Mouse (Mus musculus) midbrain, postnatal 0 days (tissue): ENCODE measurements around the gene Sirt1. TPM values are rescaled to one million over a fixed set of nuclear protein-coding genes. Genes with fewer than 3 reads are reported as not detected.
"Not testable (repeated sequence)": the region's sequence is repeated elsewhere in the genome, so short reads cannot be mapped to it uniquely, and the experiment has no call there.

Source experiments
- ATAC-seq: fragments of 200-750 bp; cut with Nextera tagmentation; 2 replicates; pipeline ENCODE4 v1.8.0; 2017; ENCODE audit warnings: moderate number of reproducible peaks, mild to moderate bottlenecking, moderate TSS enrichment, moderate library complexity; ENCODE audit not compliant: low FRiP score
- DNase-seq: peaks from one replicate; pipeline ENCODE4 v3.0.0-alpha.2; 2015; ENCODE audit warnings: low spot score
- H3K27ac ChIP-seq: fragments of 300-500 bp; sonication (generic); 2 replicates; pipeline ENCODE4 v1.5.1; 2014; ENCODE audit warnings: low read depth, mild to moderate bottlenecking, low read length, mixed read lengths
- H3K27me3 ChIP-seq: fragments of 300-500 bp; sonication (generic); 2 replicates; pipeline ENCODE4 v1.6.1; 2014; ENCODE audit warnings: low read length, control low read depth, mixed read lengths; ENCODE audit not compliant: insufficient read depth
- H3K36me3 ChIP-seq: fragments of 300-500 bp; sonication (generic); 2 replicates; pipeline ENCODE4 v1.6.1; 2014; ENCODE audit warnings: low read length, control low read depth, mixed read lengths; ENCODE audit not compliant: insufficient read depth
- H3K4me1 ChIP-seq: fragments of 300-500 bp; sonication (generic); 2 replicates; pipeline ENCODE4 v1.6.1; 2014; ENCODE audit warnings: mild to moderate bottlenecking, control low read depth, antibody characterized with exemption, low read length, mixed read lengths; ENCODE audit not compliant: insufficient read depth
- H3K4me2 ChIP-seq: fragments of 300-500 bp; sonication (generic); 2 replicates; pipeline ENCODE4 v1.6.1; 2014; ENCODE audit warnings: low read depth, mild to moderate bottlenecking, low read length, mixed read lengths; ENCODE audit not compliant: poor library complexity, severe bottlenecking
- H3K4me3 ChIP-seq: fragments of 300-500 bp; sonication (generic); 2 replicates; pipeline ENCODE4 v1.5.1; 2014; ENCODE audit warnings: low read depth, mild to moderate bottlenecking, low read length, moderate library complexity
- H3K9ac ChIP-seq: fragments of 300-500 bp; sonication (generic); replicated peaks from 2 replicates; pipeline ENCODE4 v1.6.1; 2014; ENCODE audit warnings: mild to moderate bottlenecking, low read length, moderate library complexity, mixed read lengths; ENCODE audit not compliant: poor library complexity, severe bottlenecking
- H3K9me3 ChIP-seq: fragments of 300-500 bp; sonication (generic); 2 replicates; pipeline ENCODE4 v1.6.1; 2016; ENCODE audit warnings: low read length, control low read depth
- CTCF ChIP-seq: IDR thresholded peaks from 2 replicates; pipeline ENCODE4 v1.5.1; 2016; ENCODE audit warnings: antibody characterized with exemption, mild to moderate bottlenecking
- WGBS: fragments of 180-500 bp; shearing (Covaris S2); extraction: QIAGEN DNeasy Blood & Tissue Kit; methylation state at CpG from one replicate; pipeline ENCODE4 v1.1.7; 2014; 5-methylcytosine and 5-hydroxymethylcytosine counted together
- polyA plus RNA-seq: library from polyadenylated mRNA; unstranded; fragments of >200 nt; fragmentation: Nextera tagmentation; extraction: Ambion mirVana; gene quantifications from 2 replicates; pipeline ENCODE4 v1.2.1, GENCODE M21; 2015
- total RNA-seq: library from RNA; depleted of rRNA; stranded (reverse); fragments of >200 nt; gene quantifications from 2 replicates; pipeline ENCODE4 v1.2.3, GENCODE M21; 2014

Gene Sirt1
- total and polyA plus RNA-seq, 2 experiments from 2014 or later, result 3.5 to 23.3 TPM

- Histone ChIP-seq H3K4me2 (no peak overlapping the region), H3K27me3 (no peaks in the 10 kb centered on the region), H3K27ac (no peak overlapping the region), H3K4me1 (no peaks in the 10 kb centered on the region), H3K9ac (no peak overlapping the region), H3K9me3 (no peaks in the 10 kb centered on the region), H3K4me3 (no peak overlapping the region), H3K36me3 (no peaks in the 10 kb centered on the region)
- DNase-seq, result no peak
- 92% methylated on average over 5 of the region's 5 CpGs for WGBS
- no peak for ATAC-seq
- TF ChIP-seq CTCF, result no peak
Observed at GRCm38 (mm10) chr10:63402731-63403504, 21.4 kb upstream of the Sirt1 start.

- Histone ChIP-seq H3K4me1 (no peaks in the 10 kb centered on the region), H3K9ac (no peak overlapping the region), H3K4me3 (no peak overlapping the region), H3K4me2 (no peak overlapping the region), H3K27ac (no peak overlapping the region), H3K36me3 (no peaks in the 10 kb centered on the region), H3K9me3 (no peaks in the 10 kb centered on the region), H3K27me3 (no peaks in the 10 kb centered on the region)
- DNase-seq, result no peak
- WGBS, result 90% methylated on average over 10 of the region's 10 CpGs
- no peak for TF ChIP-seq CTCF
- no peak for ATAC-seq
Observed at GRCm38 (mm10) chr10:63396963-63397362, 15.5 kb upstream of the Sirt1 start.

GRCm38 (mm10) chr10:63388948-63389347, 7.4 kb upstream of the Sirt1 start:
- ATAC-seq, result no peak
- Histone ChIP-seq H3K9me3 (no peaks in the 10 kb centered on the region), H3K9ac (no peak overlapping the region), H3K4me2 (no peak overlapping the region), H3K36me3 (no peaks in the 10 kb centered on the region), H3K4me1 (no peaks in the 10 kb centered on the region), H3K4me3 (no peak overlapping the region), H3K27me3 (no peaks in the 10 kb centered on the region), H3K27ac (no peak overlapping the region)
- no peak for DNase-seq
- no peak for TF ChIP-seq CTCF
- 65% methylated on average over 4 of the region's 4 CpGs for WGBS

- ATAC-seq (no peak), DNase-seq (peak; percentile 2)
- no peak; the same call in 1 of the 2 replicates for TF ChIP-seq CTCF
- no peaks in the 10 kb centered on the region for H3K9me3 ChIP-seq
- H3K36me3 ChIP-seq, result no peaks in the 10 kb centered on the region
- no peaks in the 10 kb centered on the region for H3K27me3 ChIP-seq
- 4% methylated on average over 10 of the region's 10 CpGs for whole genome bisulfite sequencing
- peak overlapping the region; percentile 50 for H3K9ac ChIP-seq
- no peaks in the 10 kb centered on the region; the same call in 1 of the 2 replicates for H3K4me1 ChIP-seq
- H3K4me2 ChIP-seq, result peak overlapping the region; percentile 63
- H3K4me3 ChIP-seq, result peak overlapping the region; percentile 52
- 0 out of 2 replicates have a peak overlapping the region, but pooled peaks have one; percentile 18 for H3K27ac ChIP-seq
Observed at GRCm38 (mm10) chr10:63386991-63387390, 5.5 kb upstream of the Sirt1 start.

- Histone ChIP-seq H3K27me3 (no peaks in the 10 kb centered on the region), H3K4me1 (peaks cover 5% of the 10 kb centered on the region; the same call in 1 of the 2 replicates), H3K36me3 (no peaks in the 10 kb centered on the region), H3K27ac (peak overlapping the region; percentile 18; the same call in 1 of the 2 replicates), H3K9me3 (no peaks in the 10 kb centered on the region), H3K4me2 (peak overlapping the region; percentile 63), H3K4me3 (peak overlapping the region; percentile 52), H3K9ac (peak overlapping the region; percentile 50)
- TF ChIP-seq CTCF, result no peak
- ATAC-seq (peak; percentile 60), DNase-seq (peak; percentile 95)
- WGBS, result 0% methylated on average over 19 of the region's 19 CpGs
Observed at GRCm38 (mm10) chr10:63386444-63386843, 4.9 kb upstream of the Sirt1 start.

- H3K4me2 ChIP-seq, result peak overlapping the region; percentile 63
- H3K36me3 ChIP-seq, ATAC-seq, H3K9ac ChIP-seq, H3K27me3 ChIP-seq, H3K9me3 ChIP-seq, DNase-seq, H3K4me1 ChIP-seq, H3K27ac ChIP-seq: not testable (repeated sequence)
- 29% methylated on average over 5 of the region's 5 CpGs for WGBS
- peak overlapping the region; percentile 52 for H3K4me3 ChIP-seq
Observed at GRCm38 (mm10) chr10:63385897-63386296, 4.4 kb upstream of the Sirt1 start.
